Mouse (Mus musculus) ES-CJ7 (cell line): Measurements from ENCODE around the gene Rin2.
A peak's percentile ranks its signal among the peaks of the same experiment; 100 is the strongest.

Experiments
- DNase-seq: peaks from one replicate; pipeline ENCODE4 v3.0.0; 2011; ENCODE audit warnings: low read depth, low spot score

Gene Rin2

GRCm38 (mm10) chr2:145735079-145735478 is 60.1 kb downstream of the Rin2 start:
- DNase-seq: no peak

GRCm38 (mm10) chr2:145736543-145736942 is 61.5 kb downstream of the Rin2 start:
- DNase-seq: no peak

GRCm38 (mm10) chr2:145737196-145737595 is 62.2 kb downstream of the Rin2 start:
- no peak for DNase-seq

- no peak for DNase-seq
Observed at GRCm38 (mm10) chr2:145740729-145741128, 65.7 kb downstream of the Rin2 start.

GRCm38 (mm10) chr2:145742795-145743710 is 68.0 kb downstream of the Rin2 start:
- DNase-seq: no peak

- no peak for DNase-seq
Observed at GRCm38 (mm10) chr2:145746406-145746805, 71.4 kb downstream of the Rin2 start.

GRCm38 (mm10) chr2:145749645-145750044 is 74.6 kb downstream of the Rin2 start:
- DNase-seq: no peak

GRCm38 (mm10) chr2:145752572-145752971 is 77.6 kb downstream of the Rin2 start:
- DNase-seq: no peak

GRCm38 (mm10) chr2:145753973-145754372 is 79.0 kb downstream of the Rin2 start:
- DNase-seq: no peak

GRCm38 (mm10) chr2:145755864-145756822 is 81.1 kb downstream of the Rin2 start:
- no peak for DNase-seq

GRCm38 (mm10) chr2:145760121-145760520 is 85.1 kb downstream of the Rin2 start:
- no peak for DNase-seq

- no peak for DNase-seq
Observed at GRCm38 (mm10) chr2:145761436-145761835, 86.4 kb downstream of the Rin2 start.

GRCm38 (mm10) chr2:145769964-145770363 is 94.9 kb downstream of the Rin2 start:
- no peak for DNase-seq

- no peak for DNase-seq
Observed at GRCm38 (mm10) chr2:145770730-145771536, 95.9 kb downstream of the Rin2 start.

GRCm38 (mm10) chr2:145783247-145783646 is 108.2 kb downstream of the Rin2 start:
- DNase-seq: no peak

- DNase-seq: no peak
Observed at GRCm38 (mm10) chr2:145784246-145784935, 109.4 kb downstream of the Rin2 start.

- DNase-seq: no peak
Observed at GRCm38 (mm10) chr2:145784964-145785363, 109.9 kb downstream of the Rin2 start.

GRCm38 (mm10) chr2:145785758-145786617 is 111.0 kb downstream of the Rin2 start:
- DNase-seq: peak; percentile 23

- no peak for DNase-seq
Observed at GRCm38 (mm10) chr2:145786618-145786932, 111.6 kb downstream of the Rin2 start.

GRCm38 (mm10) chr2:145787486-145787885 is 112.5 kb downstream of the Rin2 start:
- no peak for DNase-seq
